Mouse (Mus musculus) neural tube, embryonic 15.5 days (tissue): ENCODE data around the gene Tox4. TPM values are rescaled to one million over a fixed set of nuclear protein-coding genes. Genes with fewer than 3 reads are reported as not detected.

ENCODE experiments used
- ATAC-seq: fragments of 200-750 bp; cut with Nextera tagmentation; 2 replicates; pipeline ENCODE4 v1.8.0; 2017; ENCODE audit warnings: mild to moderate bottlenecking, moderate TSS enrichment, moderate library complexity; ENCODE audit not compliant: low FRiP score
- H3K27ac ChIP-seq: fragments of 300-500 bp; sonication (generic); replicated peaks from 2 replicates; pipeline ENCODE4 v1.5.1; 2015; ENCODE audit warnings: mild to moderate bottlenecking, inconsistent platforms
- H3K27me3 ChIP-seq: fragments of 300-500 bp; sonication (generic); replicated peaks from 2 replicates; pipeline ENCODE4 v1.6.1; 2015; ENCODE audit warnings: inconsistent platforms
- H3K36me3 ChIP-seq: fragments of 300-500 bp; sonication (generic); 2 replicates; pipeline ENCODE4 v1.6.1; 2015; ENCODE audit warnings: inconsistent platforms
- H3K4me1 ChIP-seq: fragments of 300-500 bp; sonication (generic); 2 replicates; pipeline ENCODE4 v1.6.1; 2015; ENCODE audit warnings: inconsistent platforms
- H3K4me2 ChIP-seq: fragments of 300-500 bp; sonication (generic); 2 replicates; pipeline ENCODE4 v1.6.1; 2015; ENCODE audit warnings: inconsistent platforms, mild to moderate bottlenecking, moderate library complexity
- H3K4me3 ChIP-seq: fragments of 300-500 bp; sonication (generic); replicated peaks from 2 replicates; pipeline ENCODE4 v1.5.1; 2015; ENCODE audit warnings: mild to moderate bottlenecking, inconsistent platforms
- H3K9ac ChIP-seq: fragments of 300-500 bp; sonication (generic); replicated peaks from 2 replicates; pipeline ENCODE4 v1.6.1; 2015; ENCODE audit warnings: mild to moderate bottlenecking, inconsistent platforms
- H3K9me3 ChIP-seq: fragments of 300-500 bp; sonication (generic); replicated peaks from 2 replicates; pipeline ENCODE4 v1.6.1; 2016; ENCODE audit warnings: inconsistent platforms
- WGBS: fragments of 180-500 bp; shearing (Covaris S2); methylation state at CpG from one replicate; pipeline ENCODE4 v1.1.7; 2015; ENCODE audit warnings: mixed read lengths; 5-methylcytosine and 5-hydroxymethylcytosine counted together
- polyA plus RNA-seq: library from polyadenylated mRNA; unstranded; fragments of >200 nt; fragmentation: Nextera tagmentation; extraction: Ambion mirVana; gene quantifications from 2 replicates; pipeline ENCODE4 v1.2.1, GENCODE M21; 2015

The Tox4 gene
- polyA plus RNA-seq, 1 experiment from 2014 or later = 52.5 TPM

DNA sequence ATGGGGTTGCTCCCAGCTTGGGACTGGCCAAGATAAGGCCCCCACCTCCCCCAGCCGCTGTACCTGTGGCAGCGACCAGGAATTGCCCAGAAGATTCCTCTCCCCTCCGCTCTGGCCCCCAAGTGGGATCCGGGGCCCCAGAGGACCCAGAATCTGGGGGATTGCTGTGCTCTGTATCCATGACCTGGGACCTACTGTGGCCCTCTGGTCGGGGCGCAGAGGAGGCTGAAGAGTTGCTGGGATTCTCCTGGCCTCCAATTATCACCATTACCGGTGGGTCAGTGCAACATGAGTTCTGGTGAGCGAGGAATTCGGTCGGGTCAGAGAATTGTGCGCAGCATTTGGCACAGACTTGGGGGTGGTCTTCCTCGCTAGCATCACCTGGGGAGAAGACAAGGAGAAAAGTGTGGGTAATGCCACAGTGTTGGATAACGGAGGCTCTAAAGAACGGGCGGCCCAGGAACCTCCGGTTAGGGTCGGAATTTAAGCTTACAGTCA lies 36.4 kb downstream of the Tox4 start:
- 6% methylated on average over 17 of the region's 17 CpGs for WGBS
- no peaks in the 10 kb centered on the region for H3K27me3 ChIP-seq
- peak; percentile 12; the same call in 1 of the 2 replicates for ATAC-seq
- peak overlapping the region; percentile 92 for H3K4me2 ChIP-seq
- H3K9ac ChIP-seq = peak overlapping the region; percentile 97
- H3K4me3 ChIP-seq = peak overlapping the region; percentile 81
- peak overlapping the region; percentile 96 for H3K27ac ChIP-seq
- peaks cover 35% of the 10 kb centered on the region for H3K36me3 ChIP-seq
- H3K4me1 ChIP-seq = peaks cover 58% of the 10 kb centered on the region
- H3K9me3 ChIP-seq = no peaks in the 10 kb centered on the region

DNA sequence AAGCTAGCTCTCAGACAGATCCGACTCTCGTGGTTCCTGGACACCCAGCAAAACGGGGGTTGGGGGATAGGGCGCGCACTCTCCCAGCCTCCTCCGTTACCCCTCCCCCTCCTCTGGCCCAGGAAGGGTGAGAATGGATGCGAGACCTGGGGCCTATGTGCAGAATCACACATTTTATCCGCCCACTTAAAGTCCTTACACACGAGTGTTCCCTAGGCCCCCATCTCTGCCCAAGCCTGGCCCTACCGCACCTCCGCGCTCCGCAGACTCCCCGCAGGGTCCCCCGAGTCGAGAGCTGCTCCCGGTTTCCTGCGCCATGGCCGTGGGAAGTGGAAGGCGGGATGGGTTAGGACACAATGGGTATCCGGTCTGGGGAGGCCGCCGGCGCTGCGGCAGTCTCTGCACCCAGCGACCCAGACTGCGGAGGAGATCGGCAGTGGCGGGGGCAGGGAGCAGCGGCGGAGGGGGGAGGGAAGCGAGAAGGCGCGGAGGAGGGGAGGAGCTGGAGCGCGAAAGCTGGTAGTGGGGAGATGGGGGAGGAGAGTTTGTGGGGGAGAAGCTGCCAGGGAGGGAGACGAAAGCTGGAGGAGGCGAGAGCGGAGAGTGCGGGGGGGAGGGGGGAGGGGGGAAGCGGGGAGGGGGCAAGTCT lies 37.0 kb downstream of the Tox4 start:
- Histone ChIP-seq H3K4me1 (peaks cover 53% of the 10 kb centered on the region), H3K27me3 (no peaks in the 10 kb centered on the region), H3K4me2 (peak overlapping the region; percentile 92), H3K36me3 (peaks cover 32% of the 10 kb centered on the region), H3K4me3 (peak overlapping the region; percentile 81), H3K9me3 (no peaks in the 10 kb centered on the region), H3K9ac (peak overlapping the region; percentile 97), H3K27ac (peak overlapping the region; percentile 96)
- 0% methylated on average over 30 of the region's 41 CpGs for WGBS
- ATAC-seq = peak; percentile 90

DNA sequence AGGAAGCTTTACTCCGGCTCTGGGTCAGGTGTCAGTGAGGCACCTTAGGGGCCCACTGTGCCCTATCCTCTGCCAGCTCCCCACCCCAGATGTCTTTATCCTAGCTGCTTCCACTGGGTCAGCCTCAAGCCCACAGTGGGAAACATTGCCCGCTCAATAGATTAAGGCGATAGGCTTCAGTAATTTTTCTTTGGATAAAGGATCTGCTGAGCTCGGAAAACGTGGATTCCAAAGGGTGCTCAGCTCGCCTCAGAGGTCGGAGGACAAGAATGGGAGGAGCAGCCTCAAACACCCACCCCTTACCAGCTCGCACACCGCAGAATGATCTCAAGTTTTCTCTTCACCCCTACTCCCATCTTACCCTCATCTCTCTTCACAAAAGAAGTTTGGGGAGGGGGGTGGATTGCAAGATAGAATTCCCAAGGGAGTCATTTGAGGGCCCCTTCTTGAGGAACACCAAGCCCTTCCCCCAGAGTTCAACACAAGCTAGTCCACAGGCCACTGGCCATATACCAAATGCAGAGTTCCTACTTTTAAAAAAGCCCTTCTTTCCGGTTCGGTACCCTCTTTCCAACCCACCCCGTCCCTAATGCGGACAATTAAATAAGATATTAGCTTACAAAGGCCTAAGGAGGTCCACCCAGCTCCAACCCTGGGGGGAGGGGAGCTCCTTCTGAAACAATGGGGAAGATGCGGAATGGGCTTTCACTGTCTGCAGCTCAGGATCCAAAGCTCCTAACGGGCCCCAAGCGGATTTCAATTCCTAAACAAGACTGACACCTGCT lies 37.7 kb downstream of the Tox4 start:
- Histone ChIP-seq H3K4me3 (peak overlapping the region; percentile 81), H3K36me3 (peaks cover 31% of the 10 kb centered on the region), H3K9ac (peak overlapping the region; percentile 97), H3K9me3 (no peaks in the 10 kb centered on the region), H3K27me3 (no peaks in the 10 kb centered on the region), H3K27ac (peak overlapping the region; percentile 96), H3K4me2 (peak overlapping the region; percentile 92), H3K4me1 (peaks cover 46% of the 10 kb centered on the region)
- ATAC-seq = peak; percentile 75
- WGBS = 4% methylated on average over 16 of the region's 16 CpGs

DNA sequence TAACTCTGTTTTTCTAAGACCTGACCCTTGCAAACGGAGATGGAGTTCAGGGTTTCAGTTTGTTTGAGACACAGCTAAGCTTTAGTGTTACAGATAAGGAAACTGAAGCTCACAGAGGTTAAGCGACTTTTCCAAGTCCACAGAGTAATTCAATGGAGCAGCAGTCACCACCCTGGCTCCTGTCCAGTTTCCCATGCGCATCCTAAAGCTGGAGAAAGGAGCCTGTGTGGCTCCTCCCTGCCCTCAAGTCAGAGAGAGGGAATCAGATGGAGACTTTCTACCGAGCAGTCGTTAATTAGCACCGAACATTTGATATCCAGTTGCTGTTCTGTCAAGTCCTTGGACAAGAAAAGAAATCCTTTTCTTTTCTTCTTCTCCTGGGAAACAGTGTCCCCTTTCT lies 40.4 kb downstream of the Tox4 start:
- peaks cover 19% of the 10 kb centered on the region for H3K4me1 ChIP-seq
- H3K4me3 ChIP-seq = no peak overlapping the region
- no peaks in the 10 kb centered on the region for H3K27me3 ChIP-seq
- H3K36me3 ChIP-seq = peaks cover 3% of the 10 kb centered on the region
- H3K4me2 ChIP-seq = no peak overlapping the region
- H3K9me3 ChIP-seq = no peaks in the 10 kb centered on the region
- 49% methylated on average over 6 of the region's 6 CpGs for WGBS
- H3K9ac ChIP-seq = no peak overlapping the region
- no peak for ATAC-seq
- no peak overlapping the region for H3K27ac ChIP-seq

GRCm38 (mm10) chr14:52325890-52326289 lies 46.9 kb downstream of the Tox4 start:
- H3K4me1 ChIP-seq = peaks cover 22% of the 10 kb centered on the region
- ATAC-seq = peak; percentile 43; the same call in 1 of the 2 replicates
- H3K36me3 ChIP-seq = no peaks in the 10 kb centered on the region
- no peaks in the 10 kb centered on the region for H3K27me3 ChIP-seq
- WGBS = 4% methylated on average over 4 of the region's 4 CpGs
- peak overlapping the region; percentile 76; the same call in 1 of the 2 replicates for H3K27ac ChIP-seq
- 0 out of 2 replicates have a peak overlapping the region, but pooled peaks have one; percentile 4 for H3K4me3 ChIP-seq
- H3K4me2 ChIP-seq = peak overlapping the region; percentile 88
- H3K9ac ChIP-seq = no peak overlapping the region; the same call in 1 of the 2 replicates
- H3K9me3 ChIP-seq = no peaks in the 10 kb centered on the region

GRCm38 (mm10) chr14:52327375-52327901 lies 48.5 kb downstream of the Tox4 start:
- H3K27me3 ChIP-seq = no peaks in the 10 kb centered on the region
- H3K9me3 ChIP-seq = no peaks in the 10 kb centered on the region
- H3K36me3 ChIP-seq = no peaks in the 10 kb centered on the region
- H3K4me1 ChIP-seq = peaks cover 22% of the 10 kb centered on the region
- H3K4me2 ChIP-seq = peak overlapping the region; percentile 88
- peak; percentile 79 for ATAC-seq
- WGBS = 1% methylated on average over 14 of the region's 14 CpGs
- peak overlapping the region; percentile 76 for H3K27ac ChIP-seq
- peak overlapping the region; percentile 48 for H3K4me3 ChIP-seq
- H3K9ac ChIP-seq = peak overlapping the region; percentile 52

GRCm38 (mm10) chr14:52327910-52328812 lies 49.2 kb downstream of the Tox4 start, which contains the start of gene Sall2:
TSS of gene Sall2 (minus strand) at chr14:52328762.
- Histone ChIP-seq H3K9me3 (no peaks in the 10 kb centered on the region), H3K4me3 (peak within 1 kb of the TSS; percentile 48), H3K9ac (peak within 1 kb of the TSS; percentile 52), H3K27ac (peak within 1 kb of the TSS; percentile 76), H3K4me1 (peaks cover 22% of the 10 kb centered on the region), H3K4me2 (peak within 1 kb of the TSS; percentile 88), H3K36me3 (no peaks in the 10 kb centered on the region), H3K27me3 (no peaks in the 10 kb centered on the region)
- under 1% methylated on average over 26 of the region's 26 CpGs for WGBS
- peak; percentile 79 for ATAC-seq

GRCm38 (mm10) chr14:52331069-52331750 lies 52.3 kb downstream of the Tox4 start:
- H3K27me3 ChIP-seq = no peaks in the 10 kb centered on the region
- H3K9me3 ChIP-seq = no peaks in the 10 kb centered on the region
- H3K27ac ChIP-seq = peak overlapping the region; percentile 63
- WGBS = 11% methylated on average over 4 of the region's 4 CpGs
- H3K4me1 ChIP-seq = peaks cover 13% of the 10 kb centered on the region
- H3K4me3 ChIP-seq = no peak overlapping the region
- H3K9ac ChIP-seq = no peak overlapping the region
- H3K36me3 ChIP-seq = no peaks in the 10 kb centered on the region
- ATAC-seq = no peak
- no peak overlapping the region for H3K4me2 ChIP-seq

DNA sequence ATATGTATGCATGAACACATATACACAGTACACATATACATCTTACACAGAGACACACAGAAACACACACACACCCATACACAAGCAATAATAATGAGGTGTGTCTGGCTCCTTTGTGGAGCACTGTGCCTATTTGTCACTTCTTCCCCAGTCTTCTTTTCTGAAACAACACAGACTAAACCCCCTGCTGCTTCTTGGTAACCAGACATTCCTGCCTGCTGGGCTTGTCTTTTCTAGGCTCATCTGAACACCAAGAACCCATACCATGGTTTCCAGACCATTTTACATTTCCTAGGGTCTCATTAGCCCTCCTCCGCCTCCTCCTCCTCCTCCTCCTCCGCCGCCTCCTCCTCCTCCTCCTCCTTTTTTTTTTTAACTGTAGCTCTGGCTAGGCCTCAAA lies 53.2 kb downstream of the Tox4 start:
- Histone ChIP-seq H3K4me3 (no peak overlapping the region), H3K9ac (no peak overlapping the region), H3K9me3 (no peaks in the 10 kb centered on the region), H3K27ac (0 out of 2 replicates have a peak overlapping the region, but pooled peaks have one; percentile 63), H3K4me1 (peaks cover 6% of the 10 kb centered on the region), H3K36me3 (no peaks in the 10 kb centered on the region), H3K27me3 (no peaks in the 10 kb centered on the region), H3K4me2 (no peak overlapping the region)
- WGBS = 38% methylated on average over 1 of the region's 3 CpGs
- no peak for ATAC-seq

GRCm38 (mm10) chr14:52338751-52339511 lies 60.0 kb downstream of the Tox4 start:
- Histone ChIP-seq H3K27me3 (no peaks in the 10 kb centered on the region), H3K9ac (peak overlapping the region; percentile 53), H3K9me3 (no peaks in the 10 kb centered on the region), H3K4me2 (peak overlapping the region; percentile 64), H3K36me3 (no peaks in the 10 kb centered on the region), H3K4me1 (0 out of 2 replicates have a peak, but pooled peaks cover 8% of the 10 kb centered on the region), H3K4me3 (peak overlapping the region; percentile 40), H3K27ac (peak overlapping the region; percentile 80)
- 18% methylated on average over 21 of the region's 21 CpGs for WGBS
- ATAC-seq = peak; percentile 84
